Mouse (Mus musculus) thymus, postnatal 25 days (tissue): ENCODE data around the gene Zfp683.

Experiments used
- DNase-seq: peaks from one replicate; pipeline ENCODE4 v3.0.0; 2022

The Zfp683 gene

GRCm38 (mm10) chr4:134053538-134053937 lies at the start of gene Zfp683:
TSS of gene Zfp683 (plus strand) at chr4:134053838.
- DNase-seq: no peak

- DNase-seq: no peak
Observed at GRCm38 (mm10) chr4:134005581-134006358, 47.9 kb upstream of the Zfp683 start.

- no peak for DNase-seq
Observed at GRCm38 (mm10) chr4:134006845-134007244, 46.8 kb upstream of the Zfp683 start.

- DNase-seq: no peak
Observed at GRCm38 (mm10) chr4:134009709-134010108, 43.9 kb upstream of the Zfp683 start.

GRCm38 (mm10) chr4:134011450-134012414 lies 41.9 kb upstream of the Zfp683 start:
- DNase-seq: no peak

- peak; percentile 26 for DNase-seq
Observed at GRCm38 (mm10) chr4:134012858-134013528, 40.6 kb upstream of the Zfp683 start.

GRCm38 (mm10) chr4:134016208-134016607 lies 37.4 kb upstream of the Zfp683 start:
- no peak for DNase-seq

GRCm38 (mm10) chr4:134016767-134017166 lies 36.9 kb upstream of the Zfp683 start:
- no peak for DNase-seq

- DNase-seq: no peak
Observed at GRCm38 (mm10) chr4:134017201-134017865, 36.3 kb upstream of the Zfp683 start.

GRCm38 (mm10) chr4:134018038-134018778 lies 35.4 kb upstream of the Zfp683 start:
- DNase-seq: no peak

- no peak for DNase-seq
Observed at GRCm38 (mm10) chr4:134018779-134019145, 34.9 kb upstream of the Zfp683 start, which contains the start of gene Lin28a. TSS of gene Lin28a (minus strand) at chr4:134018841.

- no peak for DNase-seq
Observed at GRCm38 (mm10) chr4:134019210-134019609, 34.4 kb upstream of the Zfp683 start.

GRCm38 (mm10) chr4:134019641-134020351 lies 33.8 kb upstream of the Zfp683 start:
- DNase-seq: no peak

- peak; percentile 68 for DNase-seq
Observed at GRCm38 (mm10) chr4:134020621-134021020, 33.0 kb upstream of the Zfp683 start.

- no peak for DNase-seq
Observed at GRCm38 (mm10) chr4:134025802-134026201, 27.8 kb upstream of the Zfp683 start.

GRCm38 (mm10) chr4:134035953-134036352 lies 17.7 kb upstream of the Zfp683 start:
- DNase-seq: peak; percentile 82

GRCm38 (mm10) chr4:134041317-134042123 lies 12.1 kb upstream of the Zfp683 start:
- DNase-seq: peak; percentile 33

GRCm38 (mm10) chr4:134043041-134043440 lies 10.6 kb upstream of the Zfp683 start:
- peak; percentile 50 for DNase-seq

GRCm38 (mm10) chr4:134047648-134048047 lies 6.0 kb upstream of the Zfp683 start:
- DNase-seq: no peak

GRCm38 (mm10) chr4:134051912-134052311 lies 1.7 kb upstream of the Zfp683 start:
- no peak for DNase-seq
